Mouse (Mus musculus) right cerebral cortex, adult 2 months (tissue): Measurements from ENCODE around the gene Eps8l2.

Experiments used
- DNase-seq, 2 experiments: peaks; one replicate each; pipeline ENCODE4 v3.0.0; 2021 to 2022; ENCODE audit warnings: low spot score in 2 of 2

Gene Eps8l2

DNA sequence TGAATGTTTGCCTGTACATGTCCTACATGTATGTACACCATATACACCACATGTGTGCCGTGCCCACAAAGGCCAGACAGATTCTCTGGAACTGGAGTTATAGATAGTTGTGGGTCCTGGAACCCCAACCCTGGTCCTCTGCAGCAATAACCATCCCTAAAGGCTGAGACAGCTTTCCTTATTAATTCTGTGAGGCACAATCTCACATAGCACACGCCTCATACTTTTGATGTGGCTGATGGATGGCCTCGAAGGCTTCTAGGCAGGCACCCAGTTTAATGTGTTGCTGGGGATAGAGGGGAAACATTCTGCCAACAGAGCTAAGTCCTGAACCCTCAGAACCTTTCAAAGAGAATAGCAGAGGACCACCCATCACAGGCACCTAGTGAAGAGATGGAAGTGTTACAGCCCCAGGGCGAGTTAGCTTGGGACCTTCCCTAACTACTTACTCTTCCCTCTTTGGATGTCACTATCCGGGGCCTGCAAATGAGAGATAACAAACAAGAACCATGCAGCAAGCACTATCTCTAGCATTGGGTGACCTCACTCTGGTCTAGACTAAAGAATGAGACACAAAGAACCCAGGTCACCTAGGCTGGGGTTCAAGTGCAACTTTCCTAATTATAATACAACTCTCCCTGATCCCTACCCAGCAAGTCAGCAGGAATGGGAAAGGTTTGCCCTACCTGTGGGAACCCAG, 25.8 kb downstream of the Eps8l2 start:
- no peak for DNase-seq

- no peak for DNase-seq
These were observed 26.4 kb downstream of the Eps8l2 start for GRCm38 (mm10) chr7:141365049-141365445.

DNA sequence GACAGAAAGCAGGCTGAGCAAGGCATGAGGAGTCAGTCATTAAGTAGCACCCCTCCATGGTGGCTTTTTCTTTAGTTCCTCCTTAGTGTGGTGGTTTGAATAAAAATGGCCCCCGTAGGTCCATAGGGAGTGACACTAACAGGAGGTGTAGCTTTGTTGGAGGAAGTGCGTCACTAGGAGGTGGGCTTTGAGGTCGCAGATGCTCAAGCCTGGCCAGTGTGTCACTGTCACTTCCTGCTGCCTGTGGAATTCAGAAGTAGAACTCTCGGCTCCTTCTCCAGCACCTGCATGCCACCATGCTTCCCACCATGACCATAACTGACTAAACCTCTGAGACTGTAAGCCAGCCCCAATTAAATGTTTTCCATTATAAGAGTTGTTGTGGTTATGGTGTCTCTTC, 28.7 kb downstream of the Eps8l2 start:
- no peak for DNase-seq

DNA sequence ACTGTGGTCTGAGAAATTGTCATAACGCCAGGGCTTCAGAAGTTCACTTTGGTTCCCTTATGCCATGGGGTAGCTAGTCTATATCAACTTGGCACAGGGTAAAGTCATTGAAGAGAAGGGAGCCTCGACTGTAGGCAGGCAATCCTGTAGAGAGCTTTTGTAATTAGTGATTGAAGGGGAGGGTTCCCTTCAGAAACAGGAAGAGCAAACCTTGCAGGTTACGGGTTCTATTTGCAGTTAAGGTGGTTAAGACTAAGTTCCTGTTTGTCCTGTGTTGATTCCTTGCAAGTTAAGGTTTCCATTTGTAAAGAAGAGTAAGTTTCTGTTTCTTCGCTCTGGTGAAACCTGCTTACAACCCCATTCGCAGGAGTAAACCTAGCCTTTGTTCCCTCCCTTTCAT, 31.2 kb downstream of the Eps8l2 start:
- DNase-seq: no peak

- DNase-seq: no peak
These were observed 33.4 kb downstream of the Eps8l2 start for GRCm38 (mm10) chr7:141371942-141372595.

GRCm38 (mm10) chr7:141373611-141374010, 34.9 kb downstream of the Eps8l2 start:
- no peak for DNase-seq

- DNase-seq: no peak
These were observed 35.7 kb downstream of the Eps8l2 start for GRCm38 (mm10) chr7:141374399-141374798.

- no peak for DNase-seq
These were observed 40.9 kb downstream of the Eps8l2 start for GRCm38 (mm10) chr7:141379584-141379983.

- no peak for DNase-seq
These were observed 42.6 kb downstream of the Eps8l2 start for GRCm38 (mm10) chr7:141381068-141381835.

DNA sequence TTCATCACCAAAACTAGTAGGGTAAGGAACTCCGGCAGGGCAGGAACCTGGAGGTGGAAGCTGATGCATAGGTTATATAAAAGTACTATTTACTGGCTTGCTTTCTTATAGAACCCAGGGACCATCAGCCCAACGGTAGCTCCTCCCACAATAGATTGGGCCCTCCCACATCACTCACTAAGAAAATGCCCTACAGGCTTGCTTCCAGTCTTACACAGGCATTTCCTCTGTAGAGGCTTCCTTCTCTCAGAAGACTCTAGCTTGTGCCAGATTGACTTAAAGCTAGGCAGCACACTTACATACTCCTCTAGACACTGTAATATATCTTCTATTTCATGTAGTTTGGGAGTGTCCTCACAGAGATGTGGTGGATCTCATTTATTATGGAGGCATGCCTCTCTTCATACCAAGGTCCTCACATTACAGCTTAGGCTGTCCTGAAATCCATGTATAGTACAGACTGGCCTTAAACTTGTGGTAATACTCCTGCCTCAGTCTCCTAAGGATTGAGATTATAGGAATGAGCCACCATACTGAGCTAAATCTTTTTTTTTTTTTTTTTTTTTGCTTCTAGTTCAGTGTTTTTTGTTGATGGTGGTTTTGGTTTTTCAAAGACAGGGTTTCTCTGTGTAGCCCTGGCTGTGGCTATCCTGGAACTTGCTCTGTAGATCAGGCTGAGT, 49.3 kb downstream of the Eps8l2 start:
- no peak for DNase-seq

DNA sequence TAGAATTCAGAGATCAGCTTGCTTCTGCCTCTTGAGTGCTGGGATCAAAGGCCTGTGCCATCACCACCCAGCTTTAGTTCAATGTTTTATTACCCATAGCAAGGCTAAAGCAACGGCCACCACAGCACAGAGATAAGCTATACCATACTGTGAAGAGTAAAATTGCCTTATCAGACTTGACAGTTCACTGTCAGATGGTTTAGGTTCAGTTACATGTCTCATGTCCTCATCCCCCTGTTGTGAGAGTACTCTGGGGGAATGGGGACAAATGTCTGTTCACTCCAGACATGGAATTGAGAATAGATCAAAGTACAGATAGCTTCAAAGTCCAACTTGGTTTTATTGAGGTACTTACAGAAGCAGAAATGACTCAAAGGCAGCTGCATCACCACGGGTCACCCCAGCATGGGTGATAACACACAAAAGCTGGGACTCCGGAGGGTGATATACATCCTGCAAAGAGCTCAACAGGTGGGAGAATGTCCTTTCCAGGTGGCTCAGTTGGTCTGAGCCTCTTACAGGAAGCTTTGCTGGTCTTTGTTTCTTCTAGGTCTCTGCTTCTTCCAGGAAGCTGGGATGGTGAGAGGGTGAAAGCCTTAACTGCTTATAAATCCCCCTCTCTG, 49.9 kb downstream of the Eps8l2 start:
- no peak for DNase-seq

DNA sequence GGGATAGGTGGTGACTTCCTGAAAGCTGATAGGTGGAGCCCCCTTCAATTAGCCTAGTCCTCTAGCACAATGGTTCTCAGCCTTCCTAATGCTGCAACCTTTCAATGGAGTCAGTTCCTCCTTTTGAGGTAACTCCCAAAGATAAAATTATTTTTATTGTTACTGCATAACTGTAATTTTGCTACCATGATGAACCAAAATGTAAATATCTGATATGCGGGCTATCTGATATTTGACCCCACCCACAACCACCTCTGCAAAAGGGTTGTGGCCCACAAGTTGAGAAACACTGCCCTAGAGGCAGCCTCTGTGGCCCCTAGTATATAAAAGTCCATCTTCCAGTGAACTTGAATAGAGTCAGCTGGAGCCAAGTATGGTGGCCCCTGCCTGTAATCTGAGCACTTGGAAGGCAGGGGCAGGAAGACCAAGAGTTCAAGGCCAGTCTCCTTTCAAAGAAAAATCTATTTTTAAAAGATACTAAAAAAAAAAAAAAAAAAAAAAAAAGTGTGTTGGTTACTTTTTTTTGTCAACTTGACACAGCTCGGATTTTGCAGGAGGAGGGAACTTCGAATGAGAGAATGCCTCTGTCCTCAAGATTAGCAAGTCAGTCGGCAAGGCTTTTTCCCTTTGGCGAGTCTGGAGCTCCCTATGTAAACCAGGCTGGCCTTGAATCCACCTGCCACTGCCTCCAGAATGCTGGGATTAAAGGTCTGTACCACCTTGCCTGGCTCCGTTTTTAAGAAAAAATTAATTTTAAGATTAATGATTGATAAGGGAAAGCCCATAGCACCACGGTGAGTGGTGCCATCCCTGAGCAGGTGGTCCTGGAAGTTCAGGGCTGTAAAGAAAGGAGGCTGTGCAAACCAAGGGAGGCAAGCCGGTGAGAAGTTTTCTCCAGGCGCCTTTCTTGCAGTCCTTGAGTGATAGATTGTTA, 51.9 kb downstream of the Eps8l2 start:
- no peak for DNase-seq

DNA sequence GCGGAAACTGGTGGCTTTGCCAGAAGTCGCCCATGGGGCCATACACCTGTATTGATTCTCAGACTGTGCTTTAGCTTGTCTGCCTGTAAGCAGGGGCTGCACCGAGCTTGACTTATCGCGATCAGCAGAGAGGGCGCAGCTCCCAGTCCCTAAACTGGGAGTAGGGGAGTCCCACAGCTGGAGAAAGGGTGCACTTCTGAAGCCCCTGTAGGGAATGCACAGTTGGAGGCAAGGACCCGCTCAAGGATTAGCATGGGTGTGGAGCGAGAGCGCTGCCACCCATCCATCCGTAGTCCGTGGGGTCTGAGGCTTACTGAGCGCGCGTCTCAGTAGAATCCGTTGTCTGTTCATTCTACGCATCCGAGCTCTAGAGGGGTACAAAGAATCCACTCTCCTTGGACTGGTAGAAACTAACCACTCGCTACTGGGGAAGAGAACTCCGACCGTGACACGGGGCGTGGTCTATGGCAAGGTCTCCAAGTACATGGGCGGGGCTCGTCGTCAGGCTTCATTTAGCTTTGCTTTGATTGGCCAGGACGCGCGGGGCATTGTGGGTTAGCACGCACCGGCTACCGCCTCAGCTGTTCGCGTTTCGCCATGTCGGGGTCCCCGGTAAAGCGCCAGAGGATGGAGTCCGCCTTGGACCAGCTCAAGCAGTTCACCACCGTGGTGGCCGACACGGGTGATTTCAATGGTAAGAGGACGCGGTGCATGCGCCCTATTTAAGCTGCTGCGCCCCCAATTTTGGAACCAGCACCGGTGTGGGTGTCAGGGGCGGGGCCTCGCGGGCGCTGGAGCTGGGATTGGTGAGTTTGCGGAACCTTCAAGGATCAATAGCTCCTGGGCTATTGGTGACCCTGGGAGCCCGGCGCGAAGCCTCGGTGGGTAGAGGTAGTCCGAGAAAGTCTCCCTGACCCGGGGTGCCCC, 53.2 kb downstream of the Eps8l2 start, which contains the start of gene Taldo1:
Gene Taldo1 (plus strand): TSS at position 575 of the 927 bp plus-strand sequence.
- peak; percentile 96 to 99 for DNase-seq

GRCm38 (mm10) chr7:141392552-141393222, 54.0 kb downstream of the Eps8l2 start:
- no peak for DNase-seq

GRCm38 (mm10) chr7:141394158-141394557, 55.5 kb downstream of the Eps8l2 start:
- no peak for DNase-seq

- peak; percentile 47 for DNase-seq
These were observed 56.1 kb downstream of the Eps8l2 start for GRCm38 (mm10) chr7:141394771-141395170.

DNA sequence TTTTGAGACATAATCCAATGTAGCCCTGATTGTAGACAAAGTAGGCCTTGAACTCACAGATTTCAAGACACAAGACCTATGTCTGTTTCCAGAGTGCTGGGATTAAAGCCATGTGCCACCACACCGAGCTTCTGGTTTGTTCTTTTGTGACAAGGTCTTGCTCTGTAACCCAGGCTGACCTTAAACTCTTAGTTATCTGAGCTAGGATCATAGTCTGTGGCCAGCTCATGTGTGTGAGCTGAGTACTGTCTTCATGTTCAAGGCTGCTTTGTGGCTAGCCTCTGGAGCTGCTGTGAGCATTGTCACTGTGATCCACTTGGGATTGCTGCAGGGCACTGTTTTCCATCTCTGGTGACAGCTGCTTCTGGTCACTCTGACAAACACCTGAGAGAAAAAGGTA, 56.7 kb downstream of the Eps8l2 start:
- DNase-seq: no peak

- DNase-seq: peak; percentile 39 to 46
These were observed 64.6 kb downstream of the Eps8l2 start for GRCm38 (mm10) chr7:141403305-141403704.

DNA sequence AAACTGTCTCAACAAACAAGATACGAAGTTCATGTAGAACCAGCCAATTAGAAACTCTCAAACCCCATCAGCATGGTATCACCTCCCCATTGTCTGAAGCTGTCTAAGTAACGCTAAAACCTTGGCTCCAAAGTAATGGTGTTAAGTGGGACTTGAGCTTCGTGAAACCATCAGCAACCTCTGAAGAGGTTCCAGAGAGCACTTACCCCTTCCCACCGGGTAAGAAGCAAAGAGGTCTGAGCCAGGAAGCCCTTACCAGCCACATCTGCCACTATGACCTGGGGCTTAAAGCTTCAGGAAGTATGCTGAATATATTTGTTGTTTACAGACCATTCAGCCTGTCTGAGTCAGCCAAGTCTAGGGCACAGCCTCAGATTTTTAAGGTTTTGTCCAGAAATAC, 66.8 kb downstream of the Eps8l2 start:
- no peak for DNase-seq
